Mouse (Mus musculus) midbrain, embryonic 13.5 days (tissue): ENCODE measurements around the gene Fezf2. TPM values are rescaled to one million over a fixed set of nuclear protein-coding genes. Genes with fewer than 3 reads are reported as not detected.

Experiments used
- ATAC-seq: fragments of 200-750 bp; cut with Nextera tagmentation; 2 replicates; pipeline ENCODE4 v1.8.0; 2017; ENCODE audit warnings: mild to moderate bottlenecking, moderate TSS enrichment, moderate library complexity
- H3K27ac ChIP-seq: fragments of 300-500 bp; sonication (generic); 2 replicates; pipeline ENCODE4 v1.5.1; 2015; ENCODE audit warnings: inconsistent platforms, mild to moderate bottlenecking, moderate library complexity
- H3K27me3 ChIP-seq: fragments of 300-500 bp; sonication (generic); 2 replicates; pipeline ENCODE4 v1.6.1; 2015; ENCODE audit warnings: mild to moderate bottlenecking, inconsistent platforms
- H3K36me3 ChIP-seq: fragments of 300-500 bp; sonication (generic); 2 replicates; pipeline ENCODE4 v1.6.1; 2015; ENCODE audit warnings: mild to moderate bottlenecking, inconsistent platforms
- H3K4me1 ChIP-seq: fragments of 300-500 bp; sonication (generic); replicated peaks from 2 replicates; pipeline ENCODE4 v1.6.1; 2015; ENCODE audit warnings: inconsistent platforms
- H3K4me2 ChIP-seq: fragments of 300-500 bp; sonication (generic); replicated peaks from 2 replicates; pipeline ENCODE4 v1.6.1; 2015; ENCODE audit warnings: moderate library complexity, mild to moderate bottlenecking, inconsistent platforms
- H3K4me3 ChIP-seq: fragments of 300-500 bp; sonication (generic); replicated peaks from 2 replicates; pipeline ENCODE4 v1.5.1; 2015; ENCODE audit warnings: mild to moderate bottlenecking, inconsistent platforms
- H3K9ac ChIP-seq: fragments of 300-500 bp; sonication (generic); replicated peaks from 2 replicates; pipeline ENCODE4 v1.6.1; 2015; ENCODE audit warnings: mild to moderate bottlenecking, inconsistent platforms
- H3K9me3 ChIP-seq: fragments of 300-500 bp; sonication (generic); 2 replicates; pipeline ENCODE4 v1.6.1; 2016; ENCODE audit warnings: mild to moderate bottlenecking, inconsistent platforms
- WGBS: fragments of 180-500 bp; shearing (Covaris S2); methylation state at CpG from one replicate; pipeline ENCODE4 v1.1.7; 2015; 5-methylcytosine and 5-hydroxymethylcytosine counted together
- polyA plus RNA-seq: library from polyadenylated mRNA; unstranded; fragments of >200 nt; fragmentation: Nextera tagmentation; extraction: Ambion mirVana; gene quantifications from 2 replicates; pipeline ENCODE4 v1.2.1, GENCODE M21; 2015

The Fezf2 gene
- polyA plus RNA-seq, 1 experiment from 2014 or later: 8.1 TPM

- Histone ChIP-seq H3K9ac (no peak overlapping the region), H3K36me3 (no peaks in the 10 kb centered on the region), H3K9me3 (no peaks in the 10 kb centered on the region), H3K4me2 (no peak overlapping the region), H3K4me1 (no peaks in the 10 kb centered on the region), H3K27me3 (no peaks in the 10 kb centered on the region), H3K4me3 (no peak overlapping the region), H3K27ac (no peak overlapping the region)
- ATAC-seq: no peak
- 72% methylated on average over 4 of the region's 4 CpGs for WGBS
Measured at GRCm38 (mm10) chr14:12300275-12300674, 47.7 kb downstream of the Fezf2 start.

GRCm38 (mm10) chr14:12299654-12300053, 48.3 kb downstream of the Fezf2 start:
- Histone ChIP-seq H3K4me2 (no peak overlapping the region), H3K27ac (no peak overlapping the region), H3K4me1 (no peaks in the 10 kb centered on the region), H3K27me3 (no peaks in the 10 kb centered on the region), H3K9ac (no peak overlapping the region), H3K9me3 (no peaks in the 10 kb centered on the region), H3K4me3 (no peak overlapping the region), H3K36me3 (no peaks in the 10 kb centered on the region)
- peak; percentile 30; the same call in 1 of the 2 replicates for ATAC-seq
- 30% methylated on average over 6 of the region's 6 CpGs for WGBS

GRCm38 (mm10) chr14:12299171-12299570, 48.8 kb downstream of the Fezf2 start:
- Histone ChIP-seq H3K4me1 (no peaks in the 10 kb centered on the region), H3K36me3 (no peaks in the 10 kb centered on the region)

GRCm38 (mm10) chr14:12296391-12296790, 51.6 kb downstream of the Fezf2 start:
- H3K36me3 ChIP-seq: no peaks in the 10 kb centered on the region
- no peak overlapping the region for H3K27ac ChIP-seq
- H3K4me2 ChIP-seq: no peak overlapping the region
- H3K27me3 ChIP-seq: no peaks in the 10 kb centered on the region
- WGBS: 90% methylated on average over 7 of the region's 7 CpGs
- H3K9me3 ChIP-seq: no peaks in the 10 kb centered on the region
- ATAC-seq: no peak
- H3K9ac ChIP-seq: no peak overlapping the region
- H3K4me3 ChIP-seq: no peak overlapping the region
- no peaks in the 10 kb centered on the region for H3K4me1 ChIP-seq

More at GRCm38 (mm10) chr14:12299171-12299570, 48.8 kb downstream of the Fezf2 start:
- Histone ChIP-seq H3K4me3 (no peak overlapping the region), H3K9me3 (no peaks in the 10 kb centered on the region), H3K9ac (no peak overlapping the region), H3K27me3 (no peaks in the 10 kb centered on the region), H3K4me2 (no peak overlapping the region), H3K27ac (no peak overlapping the region)
- ATAC-seq: no peak

Other genes with a start within 250 kb of the Fezf2 start
- gene Gm49355, start 64.2 kb downstream of the Fezf2 start, polyA plus RNA-seq: 0.15 and 0.17 TPM in 2 replicates
- 28.5 and 31.9 TPM in 2 replicates for gene 3830406C13Rik, start 64.0 kb downstream of the Fezf2 start, polyA plus RNA-seq